Mouse (Mus musculus): Measurements from ENCODE around the gene Zfyve9.
"Not testable (repeated sequence)": the region's sequence is repeated elsewhere in the genome, so short reads cannot be mapped to it uniquely, and the experiment has no call there.

Gene Zfyve9

DNA sequence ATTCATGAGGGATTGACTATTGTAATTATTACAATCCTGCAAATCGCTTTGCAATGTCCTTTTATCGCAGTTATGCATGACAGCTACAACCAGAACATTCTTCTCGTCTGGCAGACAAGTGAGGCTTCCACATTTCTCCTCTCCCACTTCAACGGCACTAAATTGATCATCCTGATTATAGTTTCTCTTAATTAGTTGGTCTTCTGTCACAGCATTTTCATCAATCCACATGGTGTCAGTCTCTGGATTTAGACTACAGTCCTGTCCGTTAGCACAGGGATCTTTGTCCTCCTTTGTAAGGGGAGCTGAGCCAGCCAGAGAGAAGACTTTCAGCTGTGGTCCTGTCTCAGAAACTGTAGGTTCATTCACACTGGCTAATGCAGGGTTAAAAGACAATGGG, 61.2 kb downstream of the Zfyve9 start, which contains the start of gene 3110021N24Rik:
3110021N24Rik (plus strand) TSS at position 301 of the 400 bp plus-strand sequence.
- DNase-seq = no peak

DNA sequence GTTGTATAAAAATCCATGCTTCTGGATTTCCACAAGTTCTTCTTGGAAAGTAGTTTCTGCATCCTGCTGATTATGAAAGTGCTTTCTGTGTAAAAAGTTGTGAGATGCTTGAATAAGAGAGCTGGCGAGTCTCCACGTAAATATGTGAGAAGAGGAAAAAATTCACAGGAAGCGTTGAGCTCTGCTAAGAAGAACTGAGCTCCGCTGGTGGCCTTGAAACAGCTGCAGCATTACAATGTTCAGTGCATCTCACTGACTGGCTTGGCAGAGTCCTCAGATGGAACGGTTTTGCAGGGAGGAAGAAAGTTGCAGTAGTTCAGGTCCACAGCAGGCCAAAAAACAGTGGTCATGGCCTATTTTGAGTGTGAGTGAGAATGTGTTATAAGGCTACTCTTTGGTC, 72.4 kb downstream of the Zfyve9 start:
- no peak for DNase-seq

DNA sequence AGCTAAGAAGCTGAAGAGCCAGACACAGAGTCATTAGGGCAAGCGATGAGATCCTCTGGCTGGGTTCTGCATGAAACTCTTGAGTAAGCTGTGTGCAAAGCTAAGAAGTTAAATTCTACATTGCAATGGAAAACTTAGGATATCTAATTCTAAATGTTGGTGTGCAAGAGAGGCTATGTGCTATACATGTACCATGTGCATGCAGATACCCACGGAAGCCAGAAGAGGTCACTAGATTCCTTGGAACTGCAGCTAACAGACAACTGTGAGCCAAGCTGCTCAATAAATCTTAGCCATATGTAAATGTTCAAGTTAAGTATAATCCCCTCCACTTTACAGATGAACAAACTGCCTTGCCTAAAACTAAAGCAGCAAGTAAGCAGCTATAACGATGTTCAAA, 83.7 kb downstream of the Zfyve9 start:
- DNase-seq = peak; percentile 8

DNA sequence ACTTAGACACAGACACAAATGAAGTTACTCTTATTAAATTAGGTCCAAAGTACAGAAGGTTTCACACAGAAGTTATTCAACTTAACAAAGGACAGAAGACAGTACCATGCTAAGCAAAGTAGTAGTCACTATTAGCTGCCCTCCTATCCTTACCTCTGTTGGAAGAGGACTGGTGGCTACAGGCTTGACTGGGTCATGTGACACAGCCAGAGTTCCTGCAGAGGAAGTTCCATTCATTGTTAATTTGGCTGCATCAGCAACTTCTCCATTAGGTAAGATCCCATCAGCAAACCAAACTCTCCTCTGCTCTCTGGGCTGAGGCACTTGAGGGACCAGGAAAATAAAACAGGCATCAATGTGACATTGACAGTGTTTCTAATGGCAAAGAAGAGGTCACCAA, 89.1 kb downstream of the Zfyve9 start:
- DNase-seq = no peak

DNA sequence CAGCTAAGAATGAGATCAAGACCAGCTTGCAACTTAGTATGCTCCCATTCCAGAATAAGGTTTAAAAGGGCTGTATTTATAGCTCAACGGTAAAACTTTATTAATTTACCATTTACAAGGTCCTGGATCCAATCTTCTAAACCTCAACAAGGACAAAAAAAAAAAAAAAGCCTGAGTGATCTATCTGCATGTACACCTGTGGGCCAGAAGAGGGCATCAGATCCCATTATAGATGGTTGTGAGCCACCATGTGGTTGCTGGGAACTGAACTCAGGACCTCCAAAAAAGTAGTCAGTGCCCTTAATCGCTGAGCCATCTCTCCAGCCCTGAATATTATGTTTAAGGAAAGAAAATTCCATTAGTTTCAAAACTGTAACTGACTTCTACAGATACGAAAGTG, 90.1 kb downstream of the Zfyve9 start:
- DNase-seq = no peak

DNA sequence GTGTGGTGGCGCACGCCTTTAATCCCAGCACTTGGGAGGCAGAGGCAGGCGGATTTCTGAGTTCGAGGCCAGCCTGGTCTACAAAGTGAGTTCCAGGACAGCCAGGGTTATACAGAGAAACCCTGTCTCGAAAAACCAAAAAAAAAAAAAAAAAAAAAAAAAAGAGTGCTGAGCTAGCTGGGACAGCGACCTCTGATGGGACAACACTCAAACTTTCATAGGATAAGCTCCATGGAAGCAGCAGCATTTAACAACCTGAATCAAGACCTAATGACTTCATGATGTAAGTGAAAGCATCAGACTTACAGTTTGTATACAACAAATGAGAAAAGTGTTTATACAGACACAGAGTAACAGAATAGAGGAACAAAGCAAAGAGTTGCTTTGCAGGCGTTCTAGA, 93.5 kb downstream of the Zfyve9 start:
- DNase-seq = not testable (repeated sequence)

DNA sequence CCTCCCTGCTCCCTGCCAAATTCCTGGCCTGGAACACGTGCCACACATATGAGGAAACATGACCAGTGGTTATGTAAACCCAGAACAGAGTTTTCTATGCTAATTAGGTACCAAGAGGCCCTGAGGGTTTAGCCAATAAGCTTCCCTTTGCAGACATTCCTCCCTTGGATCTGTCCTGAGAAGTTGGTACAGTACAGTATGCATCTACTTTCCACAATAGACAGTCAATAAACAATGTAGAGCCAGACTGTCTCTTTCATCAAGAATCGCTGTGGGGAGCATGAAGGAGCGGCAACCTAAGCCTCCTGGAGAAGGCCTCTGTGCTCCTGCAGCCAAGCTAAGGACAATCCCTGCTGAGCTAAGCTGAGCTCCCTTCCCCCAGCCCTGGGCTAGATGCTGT, 94.4 kb downstream of the Zfyve9 start:
- DNase-seq = no peak

DNA sequence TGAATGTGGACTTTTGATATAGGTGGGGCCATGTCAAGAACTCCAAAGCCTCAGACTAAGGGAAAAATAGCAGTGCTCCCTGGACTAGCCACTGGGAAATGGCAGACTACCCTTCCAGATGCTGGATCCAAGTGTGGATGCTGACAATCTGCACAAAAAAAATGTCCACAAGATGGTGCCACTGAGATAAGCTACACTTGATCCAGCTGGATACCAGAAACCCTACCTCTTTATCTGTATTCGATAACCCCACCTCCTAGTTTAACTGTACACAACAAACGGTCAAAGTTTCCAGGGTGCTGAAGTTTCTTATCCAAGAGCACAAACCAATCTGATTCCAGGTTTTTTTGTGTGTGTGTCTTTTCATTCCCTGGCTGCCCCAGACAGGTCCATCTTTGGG, 116.2 kb downstream of the Zfyve9 start:
- no peak for DNase-seq

DNA sequence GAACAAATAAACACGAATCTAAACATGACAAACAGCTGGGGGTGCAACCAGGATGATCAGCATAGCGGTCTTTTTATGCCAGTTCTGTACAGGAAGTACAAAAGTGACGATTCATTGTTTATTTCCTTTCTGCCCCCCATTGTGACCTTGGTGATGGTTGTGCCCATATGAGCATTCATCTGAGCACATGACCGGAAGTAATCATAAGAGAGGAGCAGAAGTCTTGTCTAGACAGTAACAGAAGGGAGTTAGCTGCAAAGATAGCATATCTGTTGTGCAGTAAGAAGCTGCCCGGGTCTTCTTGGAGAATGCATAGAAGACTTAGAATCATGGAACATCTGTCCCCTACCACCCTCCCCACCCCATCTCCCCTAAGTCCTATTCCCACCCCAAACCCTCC, 141.8 kb downstream of the Zfyve9 start:
- DNase-seq = peak; percentile 15

DNA sequence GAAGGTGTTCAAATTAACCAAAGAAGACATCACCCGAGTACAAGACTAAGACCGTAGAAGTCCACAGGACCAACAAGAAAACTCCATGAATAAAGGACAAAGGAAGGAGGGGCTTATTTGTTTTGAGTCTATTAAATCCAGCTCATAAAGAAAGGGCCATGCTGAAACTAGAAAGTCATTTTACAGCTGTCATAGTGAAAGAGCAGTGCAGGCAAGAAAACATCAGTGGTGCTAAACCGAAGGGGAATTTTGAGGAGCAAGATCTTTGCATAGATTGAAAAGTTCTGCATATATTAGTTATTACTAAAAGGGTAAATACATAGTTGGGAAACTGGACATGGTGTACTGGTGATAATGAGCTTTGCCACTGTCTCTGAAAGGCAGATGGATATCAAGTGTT, 142.9 kb downstream of the Zfyve9 start:
- no peak for DNase-seq

DNA sequence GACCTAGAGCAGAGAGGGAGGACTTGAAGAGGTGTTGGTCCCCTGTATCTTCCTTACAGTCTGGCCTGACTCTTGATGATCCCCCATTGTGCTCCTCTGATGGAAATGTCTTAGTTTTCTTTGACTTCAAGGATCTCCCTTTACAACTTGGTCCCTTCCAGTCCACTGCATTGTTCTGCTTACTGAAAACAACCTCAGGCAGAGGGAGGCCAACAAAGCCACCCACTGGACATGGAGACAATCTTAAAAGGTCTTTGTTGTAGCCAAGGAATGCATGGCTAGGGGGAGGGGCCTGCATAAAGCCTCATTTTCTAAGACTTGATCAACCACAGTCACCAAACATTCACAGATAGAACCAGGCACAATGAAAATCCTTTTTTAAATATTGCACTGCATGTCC, 145.5 kb downstream of the Zfyve9 start:
- DNase-seq = no peak

DNA sequence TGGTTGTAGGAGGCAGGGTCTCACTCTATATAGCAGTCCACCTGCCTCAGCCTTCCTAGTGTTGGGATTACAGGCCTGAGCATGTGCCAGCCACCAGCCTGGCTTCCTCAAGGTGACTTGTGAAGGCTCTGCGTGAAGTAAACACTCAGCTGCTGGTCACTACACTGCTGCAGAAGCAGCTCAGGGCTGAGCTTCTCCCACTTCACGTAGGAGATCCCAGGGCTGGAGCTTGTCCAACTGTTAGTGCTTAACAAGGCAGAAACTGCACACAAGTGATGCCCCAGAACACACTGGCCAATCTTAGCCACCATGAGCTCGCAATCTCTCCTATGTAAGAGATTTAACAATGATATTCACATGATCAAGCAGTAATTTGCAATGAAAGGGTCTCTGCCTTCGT, 145.9 kb downstream of the Zfyve9 start:
- DNase-seq = no peak

DNA sequence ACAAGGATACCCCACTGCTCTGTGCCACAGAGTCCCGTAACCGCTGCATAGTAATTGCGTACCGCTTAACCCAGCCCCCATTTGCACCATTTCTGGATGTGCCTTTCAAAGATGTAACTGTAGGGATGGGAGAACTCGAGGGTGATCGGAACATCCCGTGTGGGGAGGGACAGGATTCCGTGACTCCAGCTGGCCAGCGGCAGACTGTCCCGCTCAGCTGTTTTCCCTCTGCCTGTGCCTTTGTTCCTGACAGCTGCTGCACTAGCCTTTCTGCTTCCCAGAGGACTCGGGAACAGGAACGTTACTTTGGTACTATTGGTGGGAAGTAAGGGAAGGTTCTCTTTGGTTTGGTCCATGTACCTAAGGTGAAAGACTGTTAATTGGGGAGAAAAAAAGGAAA, 146.9 kb downstream of the Zfyve9 start:
- no peak for DNase-seq

DNA sequence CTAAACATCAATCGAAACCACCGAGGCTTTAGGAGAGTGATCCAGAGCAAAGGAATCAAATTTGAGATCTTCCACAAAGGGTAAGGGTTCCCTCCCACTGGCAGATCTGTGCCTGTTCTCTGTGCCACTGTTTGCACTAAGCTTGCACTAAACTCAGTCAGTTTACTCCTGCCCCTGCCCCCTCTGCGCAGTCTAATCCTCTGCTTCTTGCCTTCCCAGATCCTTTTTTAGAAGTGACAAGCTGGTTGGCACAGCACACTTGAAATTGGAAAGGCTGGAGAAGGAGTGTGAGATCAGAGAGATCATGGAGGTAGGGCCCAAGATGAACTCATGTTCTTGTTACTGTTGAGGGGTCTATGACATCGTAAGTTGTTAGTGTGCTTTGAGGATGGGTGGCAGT, 149.0 kb downstream of the Zfyve9 start:
- no peak for DNase-seq

DNA sequence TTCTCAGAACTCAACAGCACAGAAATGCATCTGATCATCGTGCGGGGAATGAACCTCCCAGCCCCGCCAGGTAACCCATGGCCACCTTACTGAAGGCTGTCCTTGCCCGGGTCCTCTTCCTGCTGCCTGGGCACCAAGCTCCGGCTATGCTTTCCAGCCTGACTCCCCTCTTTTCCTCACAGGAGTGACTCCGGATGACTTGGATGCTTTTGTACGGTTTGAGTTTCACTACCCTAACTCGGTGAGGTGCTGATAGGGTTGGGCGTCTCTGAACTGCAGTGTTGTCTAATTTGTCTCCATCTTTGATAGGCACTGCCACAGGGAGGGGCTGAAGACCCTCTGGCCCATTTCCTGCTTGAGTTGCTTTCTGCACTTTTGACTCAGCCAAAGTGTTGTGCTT, 150.5 kb downstream of the Zfyve9 start:
- no peak for DNase-seq

DNA sequence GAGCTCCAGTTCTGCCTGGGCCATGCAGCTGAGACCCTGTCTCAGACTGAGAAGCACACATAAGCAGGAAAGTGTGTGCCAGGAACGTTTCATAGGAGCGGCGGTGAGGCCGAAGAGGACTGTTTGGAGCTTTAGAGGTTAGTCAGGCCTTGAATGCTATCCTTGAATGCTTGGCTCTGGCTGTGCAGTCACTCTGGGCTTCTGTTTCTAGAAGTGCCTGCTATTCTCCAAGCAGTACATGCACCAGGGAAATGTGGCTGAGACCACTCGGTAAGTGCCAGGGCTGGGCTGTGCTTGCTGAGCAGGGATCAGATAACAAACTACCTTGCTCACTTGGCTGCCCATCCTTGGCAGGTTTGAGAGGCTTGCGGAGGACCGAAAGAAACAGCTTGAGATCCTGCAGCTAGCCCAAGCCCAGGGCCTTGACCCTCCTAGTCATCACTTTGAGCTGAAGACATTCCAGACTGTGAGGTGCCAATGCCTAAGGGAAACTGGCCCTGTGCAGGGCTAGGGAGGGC, 151.2 kb downstream of the Zfyve9 start:
- DNase-seq = no peak

DNA sequence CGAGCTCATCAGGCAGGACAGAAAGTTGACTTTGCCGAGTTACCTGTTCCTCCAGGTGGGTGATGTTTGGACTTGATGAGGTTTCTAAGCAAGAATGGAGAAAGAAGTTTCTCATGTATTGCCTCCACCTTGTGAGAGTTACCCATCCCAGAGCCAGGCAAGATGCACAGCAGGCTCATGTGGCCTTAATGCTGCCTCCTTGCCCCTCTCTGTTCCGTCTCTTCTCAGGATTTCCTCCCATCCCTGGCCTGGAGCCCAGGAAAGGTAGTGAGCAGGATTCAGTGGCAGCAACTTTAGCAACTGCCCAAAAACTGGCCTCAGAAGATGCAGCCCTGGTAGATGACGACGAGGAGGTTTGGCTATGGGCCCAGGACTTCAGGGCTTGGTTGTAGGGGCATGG, 153.5 kb downstream of the Zfyve9 start:
- DNase-seq = no peak

DNA sequence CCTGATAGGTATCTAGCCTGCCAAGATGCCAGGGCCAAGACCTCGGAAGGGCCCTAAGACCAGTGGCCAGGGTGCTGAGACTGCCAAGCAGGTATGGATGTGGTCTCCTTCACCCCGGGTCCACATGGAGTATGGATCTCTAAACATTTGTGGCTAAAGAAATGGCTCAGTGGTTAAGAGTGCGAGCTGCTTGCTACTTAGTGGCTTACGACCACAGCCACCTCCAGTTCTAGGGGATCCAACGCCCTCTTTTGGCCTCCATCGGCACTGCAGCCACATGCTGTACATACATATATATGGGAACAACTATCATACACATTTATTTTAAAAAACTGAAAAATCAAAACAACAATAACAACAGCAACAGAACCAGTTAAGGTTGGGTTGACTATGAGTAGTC, 159.1 kb downstream of the Zfyve9 start:
- DNase-seq = peak; percentile 33

DNA sequence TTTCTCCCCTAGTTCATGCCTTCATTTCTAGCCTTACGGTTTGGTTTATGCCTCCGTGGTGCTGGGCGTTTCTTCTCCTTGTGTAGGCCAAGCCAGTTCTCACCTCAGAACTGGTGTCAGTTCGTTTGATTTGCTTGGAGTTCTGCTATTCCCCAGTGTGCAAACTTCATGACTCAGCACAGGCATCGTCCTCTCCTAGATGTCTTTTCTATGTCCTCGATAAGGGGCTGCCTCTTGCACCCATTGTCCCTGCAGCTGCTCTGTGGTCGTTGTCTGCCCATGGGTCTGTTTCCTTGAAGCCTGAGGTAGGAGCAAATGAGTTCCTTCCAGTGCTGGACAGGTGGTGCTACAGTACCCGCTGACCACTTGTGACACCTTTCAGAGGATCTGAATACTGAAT, 160.1 kb downstream of the Zfyve9 start:
- peak; percentile 10 for DNase-seq

DNA sequence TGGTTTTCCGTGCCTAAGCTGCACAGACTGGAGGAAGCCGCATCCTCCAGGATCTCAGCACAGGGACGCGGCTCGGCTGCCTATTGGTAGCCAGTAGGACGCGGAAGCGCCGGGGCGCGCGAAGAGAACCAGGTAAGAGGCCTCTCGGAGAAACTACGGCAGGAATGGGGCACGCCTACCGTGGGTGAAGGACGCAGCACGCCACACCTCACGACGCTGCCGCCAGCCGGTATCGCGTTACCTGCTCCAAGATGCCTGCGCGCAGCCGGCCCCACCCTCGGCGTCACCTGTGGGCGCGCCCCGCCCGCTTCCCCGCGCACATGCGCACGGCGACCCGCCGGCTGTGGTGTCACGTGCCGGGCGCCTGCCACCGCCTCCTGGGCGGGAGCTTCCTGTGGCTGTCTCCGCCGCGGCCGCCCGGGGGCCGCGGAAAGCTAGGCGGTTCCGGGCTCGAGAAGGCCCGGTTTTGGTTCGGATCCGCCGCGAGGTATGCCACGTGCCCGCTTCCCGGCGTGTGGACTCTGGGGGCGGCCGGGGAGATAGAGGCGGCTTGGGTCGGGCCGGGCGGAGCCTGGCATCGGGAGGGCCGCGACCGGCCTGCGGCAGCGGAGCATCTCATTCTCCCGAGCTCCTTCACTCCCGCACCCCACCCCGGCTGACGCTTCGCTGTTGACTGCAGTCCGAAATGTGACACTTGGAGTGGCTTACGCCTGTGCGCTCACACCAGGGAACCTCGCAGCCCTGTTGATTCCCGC, 160.8 kb downstream of the Zfyve9 start, which contains the start of gene Cc2d1b:
Cc2d1b (plus strand) TSS at position 354 of the 755 bp plus-strand sequence.
- peak; percentile 94 for DNase-seq

DNA sequence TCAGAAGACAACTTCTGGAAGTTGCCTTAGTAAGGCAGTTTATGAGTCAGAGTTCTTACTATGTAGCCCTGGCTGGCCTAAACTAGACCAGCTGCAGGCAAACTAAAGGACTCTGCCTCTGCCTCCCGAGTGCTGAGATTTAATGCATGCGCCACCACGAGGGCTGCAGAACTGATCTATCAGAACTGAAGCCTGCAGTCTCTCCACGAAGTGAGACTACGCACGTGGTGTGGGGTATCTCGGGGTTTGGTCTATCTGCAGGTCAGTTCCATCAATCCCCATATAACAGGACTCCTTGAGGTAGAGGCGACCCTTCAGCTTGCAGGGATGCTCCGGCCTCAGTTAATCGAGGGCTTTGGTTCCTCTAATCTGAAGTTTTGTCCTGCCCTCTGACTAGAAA, 161.4 kb downstream of the Zfyve9 start:
- peak; percentile 26 for DNase-seq

DNA sequence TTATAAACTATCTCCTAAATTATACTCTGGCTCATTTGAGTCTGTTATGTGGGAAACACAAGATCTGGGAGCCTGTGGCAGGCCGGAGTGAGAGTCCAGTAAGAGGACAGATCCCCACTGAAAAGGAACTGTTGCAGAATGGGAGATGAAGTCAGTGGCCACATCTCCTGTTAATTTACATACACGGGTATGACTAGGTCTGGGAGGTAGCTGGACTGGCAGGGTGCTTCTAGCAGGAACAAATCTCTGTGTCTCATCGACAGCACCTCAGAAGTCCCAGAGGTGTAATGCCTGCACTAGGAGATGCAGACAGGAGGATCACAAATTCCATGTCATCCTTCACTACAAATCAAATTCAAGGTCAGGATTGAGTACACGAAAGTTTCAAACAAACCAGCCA, 162.0 kb downstream of the Zfyve9 start:
- DNase-seq = no peak

DNA sequence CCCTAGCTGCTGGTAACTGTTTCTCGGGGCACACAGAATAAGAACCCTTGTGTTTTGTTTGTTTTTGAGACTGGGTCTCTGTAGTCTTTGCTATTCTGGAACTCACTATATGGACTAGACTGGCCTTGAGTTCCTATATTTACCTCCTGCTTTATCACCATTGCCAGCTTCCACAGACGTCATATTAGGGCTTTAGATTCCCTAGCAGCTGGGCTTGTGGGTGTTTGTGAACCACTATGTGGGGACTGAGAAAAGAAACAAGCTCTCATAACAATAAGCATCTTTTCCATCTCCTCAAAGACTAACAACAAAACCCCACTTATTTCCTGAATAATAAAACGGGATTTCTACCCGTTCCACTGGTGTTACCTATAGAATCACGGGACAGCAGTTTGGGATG, 169.7 kb downstream of the Zfyve9 start:
- no peak for DNase-seq

DNA sequence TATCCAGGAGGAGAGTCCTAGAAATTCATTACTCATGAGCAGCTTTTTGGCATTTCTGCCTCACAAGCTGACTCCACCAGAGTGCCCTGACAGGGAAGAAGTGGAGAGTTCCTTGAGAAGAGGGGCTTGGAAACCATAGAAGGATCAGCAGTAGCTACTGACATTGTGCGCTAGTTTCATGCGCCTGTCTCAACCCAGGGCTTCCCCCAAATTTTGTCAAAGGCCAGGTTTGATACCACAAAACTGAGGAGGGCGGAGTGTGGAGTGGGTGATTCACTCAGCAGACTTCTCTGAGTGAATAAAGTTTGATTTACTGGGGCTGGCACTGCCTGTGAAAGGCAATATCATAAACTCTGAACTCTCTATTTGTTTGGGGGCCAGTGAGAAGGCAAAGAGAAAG, 171.9 kb downstream of the Zfyve9 start:
- no peak for DNase-seq

DNA sequence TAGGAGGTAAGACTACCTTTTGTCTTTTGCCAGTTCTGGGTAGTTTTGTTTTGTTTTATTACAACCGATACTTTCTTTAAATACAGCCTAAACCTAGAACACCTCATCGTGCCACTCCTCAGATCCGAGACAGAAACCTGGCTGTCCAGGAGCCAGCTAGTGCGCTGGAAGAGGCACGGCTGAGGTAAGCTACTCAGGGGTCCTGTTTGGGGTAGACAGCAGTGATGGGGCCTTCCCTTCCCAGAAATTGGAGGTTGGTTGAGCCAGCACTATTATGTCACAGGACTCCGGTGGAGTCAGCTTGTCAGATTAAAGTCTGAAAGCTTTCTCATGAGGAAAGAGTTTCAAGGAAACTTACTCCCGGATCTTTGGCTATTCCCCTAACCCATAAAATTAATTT, 178.7 kb downstream of the Zfyve9 start:
- DNase-seq = no peak

Measured in thymus, postnatal 14 days (tissue).